Mouse (Mus musculus) embryonic facial prominence, embryonic 11.5 days (tissue): ENCODE data around the gene Tsen2. TPM values are rescaled to one million over a fixed set of nuclear protein-coding genes. Genes with fewer than 3 reads are reported as not detected.

ENCODE experiments used
- ATAC-seq: fragments of 200-750 bp; cut with Nextera tagmentation; replicated peaks from 2 replicates; pipeline ENCODE4 v1.8.0; 2017; ENCODE audit warnings: low read depth; ENCODE audit not compliant: insufficient number of reproducible peaks, low FRiP score, low TSS enrichment
- DNase-seq: peaks from one replicate; pipeline ENCODE4 v3.0.0-alpha.2; 2015; ENCODE audit warnings: low spot score
- H3K27ac ChIP-seq: fragments of 300-500 bp; sonication (generic); replicated peaks from 2 replicates; pipeline ENCODE4 v1.5.1; 2014; ENCODE audit warnings: mild to moderate bottlenecking, low read depth, low read length, control low read depth
- H3K27me3 ChIP-seq: fragments of 300-500 bp; sonication (generic); 2 replicates; pipeline ENCODE4 v1.6.1; 2014; ENCODE audit warnings: mild to moderate bottlenecking, low read length, moderate library complexity, mixed read lengths; ENCODE audit not compliant: control insufficient read depth, insufficient read depth
- H3K36me3 ChIP-seq: fragments of 300-500 bp; sonication (generic); replicated peaks from 2 replicates; pipeline ENCODE4 v1.6.1; 2014; ENCODE audit warnings: low read depth, mild to moderate bottlenecking, low read length, moderate library complexity, mixed read lengths; ENCODE audit not compliant: control insufficient read depth, insufficient read depth
- H3K4me1 ChIP-seq: fragments of 300-500 bp; sonication (generic); 2 replicates; pipeline ENCODE4 v1.6.1; 2014; ENCODE audit warnings: low read length, mixed read lengths; ENCODE audit not compliant: control insufficient read depth, insufficient read depth
- H3K4me2 ChIP-seq: fragments of 300-500 bp; sonication (generic); 2 replicates; pipeline ENCODE4 v1.6.1; 2014; ENCODE audit warnings: low read depth, mild to moderate bottlenecking, control low read depth, low read length, moderate library complexity
- H3K4me3 ChIP-seq: fragments of 300-500 bp; sonication (generic); 2 replicates; pipeline ENCODE4 v1.5.1; 2014; ENCODE audit warnings: low read depth, low read length, control low read depth
- H3K9ac ChIP-seq: fragments of 300-500 bp; sonication (generic); replicated peaks from 2 replicates; pipeline ENCODE4 v1.6.1; 2014; ENCODE audit warnings: mild to moderate bottlenecking, control low read depth, low read length
- H3K9me3 ChIP-seq: fragments of 300-500 bp; sonication (generic); replicated peaks from 2 replicates; pipeline ENCODE4 v1.6.1; 2016; ENCODE audit warnings: mild to moderate bottlenecking, low read length, inconsistent platforms, mixed read lengths; ENCODE audit not compliant: control insufficient read depth
- WGBS: fragments of 180-500 bp; shearing (Covaris S2); extraction: QIAGEN DNeasy Blood & Tissue Kit; methylation state at CpG from one replicate; pipeline ENCODE4 v1.1.7; 2014; 5-methylcytosine and 5-hydroxymethylcytosine counted together
- polyA plus RNA-seq: library from polyadenylated mRNA; unstranded; fragments of >200 nt; fragmentation: Nextera tagmentation; extraction: Ambion mirVana; gene quantifications from 2 replicates; pipeline ENCODE4 v1.2.1, GENCODE M21; 2014

Tsen2 gene
- polyA plus RNA-seq, 1 experiment from 2014 or later = 29.4 TPM

DNA sequence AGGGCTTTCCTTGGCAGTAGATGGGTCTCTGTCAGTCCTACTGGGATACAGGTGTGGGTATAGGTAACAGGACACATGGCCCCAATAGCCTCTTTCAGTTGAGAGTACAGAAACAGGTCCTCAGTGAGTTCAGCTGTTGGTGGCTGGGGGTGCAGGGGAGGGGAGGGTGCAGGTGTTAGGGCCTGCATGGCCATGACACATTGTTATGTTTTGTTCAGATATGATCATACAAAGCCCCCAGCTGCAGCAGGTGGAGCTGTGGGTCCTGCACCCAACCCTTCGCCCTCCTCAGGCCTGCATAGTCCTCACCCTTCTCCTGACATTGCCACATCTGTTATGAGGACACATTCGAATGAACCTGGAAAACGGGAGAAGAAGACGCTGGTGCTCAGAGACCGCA, 65.8 kb downstream of the Tsen2 start:
- H3K4me3 ChIP-seq = no peak overlapping the region
- H3K27ac ChIP-seq = no peak overlapping the region
- no peak for ATAC-seq
- no peak overlapping the region for H3K4me2 ChIP-seq
- H3K36me3 ChIP-seq = no peaks in the 10 kb centered on the region
- H3K9me3 ChIP-seq = no peaks in the 10 kb centered on the region
- DNase-seq = no peak
- no peaks in the 10 kb centered on the region for H3K27me3 ChIP-seq
- 92% methylated on average over 5 of the region's 5 CpGs for WGBS
- no peaks in the 10 kb centered on the region for H3K4me1 ChIP-seq
- H3K9ac ChIP-seq = no peak overlapping the region

DNA sequence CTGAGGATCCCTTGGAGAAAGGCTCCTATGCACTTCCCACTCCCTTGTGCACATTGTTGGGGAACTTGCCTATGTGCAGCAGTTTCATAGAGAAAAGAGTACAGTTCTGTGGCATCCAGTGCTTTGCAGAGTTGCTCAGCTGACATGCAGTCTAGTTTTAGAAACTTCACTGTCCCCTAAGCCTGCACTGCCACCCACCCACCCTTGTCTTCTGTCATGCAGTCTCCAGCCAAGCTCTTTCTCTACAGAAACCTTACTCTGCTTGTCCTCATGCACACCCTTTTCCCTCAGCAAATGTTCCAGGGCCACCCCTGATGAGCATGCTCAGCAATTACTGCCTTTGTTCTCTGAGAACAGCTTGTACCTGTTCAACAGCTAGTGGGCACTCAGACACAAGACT, 69.3 kb downstream of the Tsen2 start:
- H3K9ac ChIP-seq = no peak overlapping the region
- H3K36me3 ChIP-seq = peaks cover 5% of the 10 kb centered on the region
- H3K9me3 ChIP-seq = no peaks in the 10 kb centered on the region

DNA sequence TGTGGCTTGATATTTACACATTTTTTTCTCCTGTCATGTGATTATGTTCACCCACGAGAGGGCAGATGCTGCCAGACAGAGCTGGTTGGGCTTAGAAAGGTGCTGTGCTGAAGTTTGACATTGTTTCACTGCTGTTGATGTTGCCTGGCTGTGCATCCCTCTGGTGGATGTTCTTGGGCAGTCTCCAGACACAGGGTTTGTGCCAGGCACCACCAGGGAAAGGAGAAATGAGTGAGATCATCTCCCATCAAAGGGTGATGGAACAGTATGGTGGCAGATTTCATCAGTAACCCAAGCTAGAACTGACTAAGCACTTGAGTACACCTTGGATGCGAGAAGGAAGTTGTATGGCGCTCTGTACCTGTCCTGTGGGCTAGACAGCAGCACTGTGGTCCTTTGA, 71.5 kb downstream of the Tsen2 start:
- Histone ChIP-seq H3K4me3 (no peak overlapping the region), H3K4me2 (no peak overlapping the region), H3K27me3 (no peaks in the 10 kb centered on the region), H3K27ac (no peak overlapping the region), H3K9ac (no peak overlapping the region), H3K9me3 (no peaks in the 10 kb centered on the region), H3K36me3 (peaks cover 13% of the 10 kb centered on the region), H3K4me1 (no peaks in the 10 kb centered on the region)
- ATAC-seq (no peak), DNase-seq (no peak)
- 84% methylated on average over 3 of the region's 3 CpGs for WGBS

More for the DNA sequence above, 69.3 kb downstream of the Tsen2 start:
- no peak overlapping the region for H3K27ac ChIP-seq
- H3K27me3 ChIP-seq = no peaks in the 10 kb centered on the region
- H3K4me2 ChIP-seq = no peak overlapping the region
- ATAC-seq (no peak), DNase-seq (no peak)
- no peak overlapping the region for H3K4me3 ChIP-seq
- H3K4me1 ChIP-seq = no peaks in the 10 kb centered on the region

DNA sequence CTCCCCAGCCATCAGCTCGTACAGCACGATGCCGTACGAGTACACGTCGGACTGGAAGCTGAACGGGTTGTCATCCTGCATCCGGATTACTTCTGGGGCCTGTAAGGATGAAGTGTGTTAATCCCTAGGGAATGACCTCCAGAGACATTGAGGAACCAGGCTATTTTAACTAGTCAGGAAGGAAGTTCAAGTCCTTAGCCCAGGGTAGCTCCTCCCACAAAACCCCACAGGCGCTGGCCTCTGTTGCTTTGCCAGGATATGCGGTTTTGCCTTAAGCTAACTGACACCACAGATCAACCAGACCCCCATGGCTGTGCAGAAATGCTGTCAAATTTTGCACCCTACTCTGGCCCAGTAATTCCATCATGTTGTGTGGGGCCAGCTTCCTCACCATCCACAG, 75.4 kb downstream of the Tsen2 start:
- DNase-seq (no peak), ATAC-seq (no peak)
- no peaks in the 10 kb centered on the region for H3K27me3 ChIP-seq
- H3K4me1 ChIP-seq = no peaks in the 10 kb centered on the region
- peaks cover 21% of the 10 kb centered on the region for H3K36me3 ChIP-seq
- H3K27ac ChIP-seq = no peak overlapping the region
- H3K4me3 ChIP-seq = no peak overlapping the region
- no peak overlapping the region for H3K4me2 ChIP-seq
- 90% methylated on average over 10 of the region's 10 CpGs for WGBS
- H3K9me3 ChIP-seq = no peaks in the 10 kb centered on the region
- no peak overlapping the region for H3K9ac ChIP-seq

DNA sequence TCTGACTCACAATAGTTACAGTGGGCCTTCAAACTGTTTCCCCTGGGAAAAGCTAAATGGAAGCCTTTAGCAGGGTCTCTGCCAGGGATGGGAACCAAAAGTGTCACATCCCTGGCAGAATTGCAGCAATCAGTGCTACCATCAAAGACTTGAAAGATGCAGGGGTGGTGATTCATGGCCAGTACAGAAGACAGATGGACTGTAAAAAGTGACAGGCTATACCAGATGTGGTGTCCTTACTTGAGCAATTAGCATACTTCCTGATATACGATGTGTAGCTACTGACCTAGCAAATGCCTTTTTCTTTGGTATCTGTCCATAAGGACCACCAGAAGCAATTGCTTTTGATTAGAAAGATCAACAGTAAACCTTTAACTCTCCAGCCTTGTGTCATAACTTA, 76.5 kb downstream of the Tsen2 start:
- Histone ChIP-seq H3K4me2 (no peak overlapping the region), H3K9me3 (no peaks in the 10 kb centered on the region), H3K4me3 (no peak overlapping the region), H3K36me3 (peaks cover 22% of the 10 kb centered on the region), H3K27me3 (no peaks in the 10 kb centered on the region), H3K27ac (no peak overlapping the region), H3K4me1 (no peaks in the 10 kb centered on the region), H3K9ac (no peak overlapping the region)
- no peak for DNase-seq
- 81% methylated on average over 1 of the region's 1 CpGs for WGBS
- no peak for ATAC-seq

DNA sequence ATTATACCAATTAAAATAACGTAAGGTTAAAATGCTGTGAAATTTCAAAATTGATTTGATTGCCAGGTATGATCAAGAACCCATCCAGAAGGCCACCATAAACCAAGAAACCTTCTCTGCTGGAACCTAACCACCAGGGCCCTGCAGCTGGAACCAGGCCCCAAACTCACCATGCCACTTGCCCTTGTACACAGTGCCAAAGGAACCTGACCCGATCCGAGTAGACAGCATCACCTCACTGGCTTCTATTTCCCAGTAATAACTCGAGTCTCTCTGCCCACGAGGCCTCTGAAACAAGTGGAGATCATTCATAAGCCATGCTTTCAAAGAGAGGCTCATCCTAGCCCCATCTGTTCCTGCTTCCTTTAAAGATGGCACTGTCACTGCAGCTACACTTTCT, 81.7 kb downstream of the Tsen2 start:
- peaks cover 10% of the 10 kb centered on the region for H3K36me3 ChIP-seq
- no peaks in the 10 kb centered on the region for H3K9me3 ChIP-seq
- ATAC-seq (no peak), DNase-seq (no peak)
- H3K4me3 ChIP-seq = no peak overlapping the region
- no peak overlapping the region for H3K4me2 ChIP-seq
- 91% methylated on average over 5 of the region's 5 CpGs for WGBS
- H3K27me3 ChIP-seq = no peaks in the 10 kb centered on the region
- H3K9ac ChIP-seq = no peak overlapping the region
- no peaks in the 10 kb centered on the region for H3K4me1 ChIP-seq
- H3K27ac ChIP-seq = no peak overlapping the region

Other genes with a start within 250 kb of the Tsen2 start
- 0.22 TPM in 1 of 2 replicates, not detected in the other for gene Pparg, start 183.7 kb upstream of the Tsen2 start, polyA plus RNA-seq
- 0.31 and 0.38 TPM in 2 replicates for gene Mkrn2os, start 47.9 kb downstream of the Tsen2 start, polyA plus RNA-seq
- 28.1 and 28.5 TPM in 2 replicates for gene Mkrn2, start 57.2 kb downstream of the Tsen2 start, polyA plus RNA-seq
- 124 and 131 TPM in 2 replicates for gene Raf1, start 132.0 kb downstream of the Tsen2 start, polyA plus RNA-seq
- gene Tmem40, start 217.7 kb downstream of the Tsen2 start, polyA plus RNA-seq = 2.0 and 3.3 TPM in 2 replicates
- 36.2 and 39.1 TPM in 2 replicates for gene Cand2, start 229.9 kb downstream of the Tsen2 start, polyA plus RNA-seq